Mouse (Mus musculus) layer of hippocampus, postnatal 10 days (tissue): ENCODE results near the gene Erich3. TPM values are rescaled to one million over a fixed set of nuclear protein-coding genes. Genes with fewer than 3 reads are reported as not detected.

ENCODE experiments used
- DNase-seq, 2 experiments: peaks; one replicate each; pipeline ENCODE4 v3.0.0; 2021; ENCODE audit warnings: low spot score in 2 of 2
- total RNA-seq, 2 experiments: library from RNA; stranded (reverse); gene quantifications; 2 replicates each; pipeline ENCODE4 v1.2.3; 2021

Erich3 gene
- total RNA-seq, 2 experiments from 2014 or later = 5.1 to 6.1 TPM

DNA sequence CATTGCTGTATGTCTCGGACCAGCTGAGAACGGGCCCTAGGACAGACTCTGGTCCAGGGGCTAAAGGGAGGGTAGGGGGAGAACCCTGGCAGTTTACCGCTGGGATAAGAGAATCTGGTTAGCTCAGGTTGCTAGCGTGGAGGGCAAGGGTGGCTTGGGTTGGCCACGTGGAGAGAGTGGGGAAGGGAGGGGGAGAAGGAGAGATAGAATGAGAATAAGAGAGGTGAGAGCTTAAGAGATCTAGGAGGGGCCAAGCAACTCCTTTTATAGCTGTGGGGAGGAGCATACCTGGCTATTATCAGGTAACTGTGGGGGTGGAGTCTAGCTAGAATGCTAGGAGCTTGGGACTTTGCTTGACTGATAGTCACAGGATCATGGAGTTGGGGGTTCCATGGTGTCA lies 7.4 kb downstream of the Erich3 start:
- no peak for DNase-seq

DNA sequence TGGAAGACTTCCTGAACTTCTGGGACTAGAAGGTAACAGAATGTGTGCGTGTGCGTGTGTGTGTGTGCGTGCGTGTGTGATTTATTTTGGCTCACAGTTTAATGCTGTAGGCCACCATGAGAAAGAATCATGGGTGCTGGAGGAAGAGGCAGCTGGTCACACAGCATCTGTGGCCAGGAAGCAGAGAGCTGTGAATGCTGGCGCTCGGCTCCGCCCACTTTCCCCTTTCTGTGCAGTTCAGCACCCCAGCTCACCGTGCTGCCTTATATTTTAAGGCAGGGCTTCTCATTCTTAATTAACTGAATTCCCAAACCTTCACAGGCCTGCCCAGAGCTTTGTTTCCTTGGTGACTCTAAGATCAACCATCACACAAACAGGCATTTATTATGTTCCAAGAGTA lies 9.7 kb downstream of the Erich3 start:
- no peak for DNase-seq

DNA sequence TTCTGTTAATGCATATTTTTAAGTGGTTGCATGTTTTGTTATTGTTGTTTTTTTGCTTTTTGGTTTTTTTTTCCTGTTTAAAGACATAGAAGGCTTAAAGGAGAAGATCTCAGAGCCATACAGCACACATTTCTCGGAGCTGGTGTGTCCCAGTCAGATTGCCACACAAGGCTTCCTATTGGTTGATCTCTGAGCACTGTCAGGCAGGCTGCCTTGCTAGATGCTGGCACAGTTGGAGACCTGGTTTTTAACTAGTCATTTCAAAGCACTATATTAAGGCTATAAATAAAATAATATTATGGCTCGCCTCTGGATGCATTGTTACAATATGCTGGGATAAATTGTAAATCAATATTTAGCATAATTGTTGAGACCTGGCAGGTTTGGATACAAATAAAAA lies 18.9 kb downstream of the Erich3 start:
- no peak for DNase-seq

DNA sequence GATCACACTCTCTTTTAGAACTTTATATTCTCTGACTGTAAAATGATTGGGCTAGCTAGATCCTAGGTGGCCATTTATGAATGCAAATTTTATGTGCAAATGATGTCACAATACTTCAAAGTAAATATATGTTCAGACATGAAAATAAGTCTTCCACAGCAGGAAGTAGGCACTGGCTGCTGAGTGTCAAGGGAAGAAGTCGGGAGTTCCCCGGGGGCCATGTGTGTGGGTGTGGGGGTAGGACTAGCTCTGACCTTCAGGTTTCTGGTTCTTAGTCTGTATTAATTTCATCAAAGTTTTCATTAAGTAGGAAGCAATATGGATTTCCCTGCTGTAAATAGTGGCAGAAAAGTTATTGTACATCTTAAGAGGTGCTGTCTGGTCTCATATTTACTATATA lies 20.0 kb downstream of the Erich3 start:
- DNase-seq = no peak

DNA sequence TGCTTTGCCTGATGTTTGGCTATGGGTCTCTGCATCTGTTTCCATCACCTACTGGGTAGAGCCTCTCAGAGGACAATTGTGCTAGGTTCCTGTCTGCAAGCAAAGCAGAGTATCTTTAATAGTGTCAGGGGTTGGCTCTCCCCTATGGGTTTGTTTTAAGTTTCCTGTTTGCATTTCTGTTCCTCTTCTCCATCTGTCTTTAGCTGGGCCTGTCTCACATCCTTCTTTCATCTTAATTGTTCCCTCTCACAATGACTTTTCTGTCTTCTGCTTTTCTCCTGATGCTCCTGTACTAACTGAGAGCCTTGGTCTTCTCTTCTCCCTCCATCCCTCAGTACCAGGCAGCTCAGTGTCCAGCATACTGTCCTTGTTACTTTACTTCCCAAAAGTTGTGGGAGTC lies 26.6 kb downstream of the Erich3 start:
- no peak for DNase-seq

DNA sequence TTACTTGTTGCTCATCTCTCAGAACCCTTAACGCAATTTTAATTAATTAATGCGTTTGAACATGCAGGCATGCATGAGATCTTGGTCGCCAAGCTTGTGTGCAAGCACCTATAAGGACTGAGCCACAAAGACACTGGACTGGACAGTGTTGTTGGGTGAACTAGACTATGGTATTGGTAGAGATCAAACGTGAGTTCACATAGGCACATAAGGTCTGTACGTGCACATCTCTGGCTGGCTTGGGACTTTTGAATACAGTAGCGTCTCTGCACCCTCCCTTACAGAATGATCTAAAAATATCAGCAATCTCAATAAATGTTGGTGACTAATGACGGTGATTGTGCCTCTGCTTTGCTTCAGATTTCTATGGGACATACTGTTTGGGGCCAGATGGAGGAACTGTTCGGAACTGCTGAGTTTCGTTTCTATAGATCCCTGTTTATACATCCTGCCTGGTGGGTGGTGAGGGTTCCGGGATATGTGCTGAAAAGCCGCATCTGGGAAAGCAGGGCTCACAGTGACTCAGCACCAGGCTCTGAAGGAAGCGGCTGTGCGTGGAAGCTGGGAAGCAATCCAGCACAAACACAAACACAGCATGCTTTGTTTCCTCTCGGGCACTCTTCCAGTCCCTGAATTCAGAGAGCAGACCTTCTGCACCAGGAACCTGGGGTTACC lies 28.4 kb downstream of the Erich3 start:
- DNase-seq = peak; percentile 75 to 81

DNA sequence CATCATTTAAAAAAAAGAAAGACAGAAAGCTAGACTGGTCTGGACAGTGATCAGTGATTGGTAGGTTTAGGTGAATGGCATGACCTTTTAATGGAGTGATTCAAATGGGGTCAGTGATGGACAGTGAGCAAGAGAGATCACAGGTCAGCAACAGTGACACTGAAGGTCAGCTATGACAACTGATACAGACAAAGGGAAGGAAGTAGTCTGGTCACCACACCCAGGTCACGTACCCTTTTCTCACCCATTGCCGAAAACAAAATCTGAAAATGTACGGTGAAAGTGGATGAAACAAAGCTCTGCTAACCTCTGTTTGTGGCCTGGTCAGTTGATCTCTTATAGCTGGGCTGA lies 28.9 kb downstream of the Erich3 start:
- DNase-seq = no peak

DNA sequence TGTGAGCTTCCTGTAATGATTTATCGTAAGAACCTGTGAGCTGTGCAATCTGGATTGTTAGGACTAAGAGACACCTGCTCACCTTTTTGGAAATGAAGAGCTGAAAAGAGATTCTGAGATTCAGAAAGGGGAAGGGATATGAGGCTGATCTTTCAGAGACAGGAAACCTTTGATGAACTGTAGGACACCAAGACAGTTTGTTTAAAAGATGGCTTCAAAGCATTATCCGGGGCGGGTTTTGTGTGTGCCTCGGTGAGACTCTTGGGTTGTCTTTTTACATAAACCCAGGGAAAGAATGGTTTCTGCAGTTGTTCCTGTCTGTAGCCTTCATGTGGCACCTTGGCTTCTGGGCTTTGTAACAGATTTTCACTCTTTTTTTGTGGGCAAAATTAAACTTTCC lies 30.2 kb downstream of the Erich3 start:
- DNase-seq = no peak

DNA sequence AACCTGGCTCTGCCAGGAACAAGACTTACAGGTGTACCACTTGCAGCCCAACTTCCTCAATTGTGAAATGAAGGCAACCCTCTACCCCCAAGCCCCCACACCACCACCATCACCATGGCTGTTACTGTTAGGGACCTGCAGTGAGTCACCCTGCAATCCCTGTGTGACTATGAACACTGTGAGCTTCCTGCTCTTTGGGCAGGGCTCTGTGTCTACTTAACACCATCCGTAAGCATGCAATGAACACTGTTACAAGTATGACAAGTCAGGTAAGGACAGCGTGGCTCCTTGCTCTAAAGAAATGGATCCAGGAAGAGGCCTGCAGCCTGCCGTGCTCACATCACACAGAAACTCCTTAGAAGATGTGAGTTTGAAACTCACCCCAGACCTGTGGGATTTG lies 33.0 kb downstream of the Erich3 start:
- DNase-seq = no peak

DNA sequence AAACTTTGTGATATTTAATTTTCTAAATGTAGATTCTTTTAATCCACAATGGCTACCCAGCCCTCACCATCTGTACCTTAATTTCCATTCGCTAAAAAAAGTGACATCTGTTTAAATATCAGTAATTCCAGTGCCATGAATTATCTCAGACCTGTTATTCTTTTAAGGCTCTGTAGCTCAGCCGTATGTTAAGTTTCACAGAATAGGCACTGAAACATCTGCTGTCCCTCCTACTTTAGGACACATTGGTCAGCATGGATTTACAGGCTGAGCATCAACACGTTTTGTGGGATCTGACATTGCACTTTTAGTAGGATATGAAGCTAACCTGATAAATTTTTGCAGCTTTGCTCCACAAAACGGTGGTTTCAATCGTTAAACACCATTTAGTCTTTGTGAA lies 35.2 kb downstream of the Erich3 start:
- no peak for DNase-seq

DNA sequence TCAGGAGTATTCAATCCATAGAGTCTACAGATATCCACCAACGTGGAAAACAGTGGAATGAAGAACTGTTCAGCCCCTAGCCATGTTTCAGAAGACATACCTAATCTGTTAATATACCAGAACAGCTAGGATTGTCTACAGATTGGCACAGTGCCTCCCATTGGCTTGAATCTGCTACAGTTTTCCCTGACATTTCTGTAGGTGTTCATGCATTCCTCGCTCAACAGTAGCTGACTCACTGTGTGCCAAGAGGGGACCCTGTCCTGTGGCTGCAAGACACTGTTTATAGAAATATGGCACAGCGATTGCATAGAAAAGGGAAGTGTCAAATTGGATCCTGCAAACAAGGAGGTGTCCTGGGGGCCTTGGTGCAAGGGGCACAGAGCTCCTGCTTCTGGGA lies 36.6 kb downstream of the Erich3 start:
- no peak for DNase-seq

DNA sequence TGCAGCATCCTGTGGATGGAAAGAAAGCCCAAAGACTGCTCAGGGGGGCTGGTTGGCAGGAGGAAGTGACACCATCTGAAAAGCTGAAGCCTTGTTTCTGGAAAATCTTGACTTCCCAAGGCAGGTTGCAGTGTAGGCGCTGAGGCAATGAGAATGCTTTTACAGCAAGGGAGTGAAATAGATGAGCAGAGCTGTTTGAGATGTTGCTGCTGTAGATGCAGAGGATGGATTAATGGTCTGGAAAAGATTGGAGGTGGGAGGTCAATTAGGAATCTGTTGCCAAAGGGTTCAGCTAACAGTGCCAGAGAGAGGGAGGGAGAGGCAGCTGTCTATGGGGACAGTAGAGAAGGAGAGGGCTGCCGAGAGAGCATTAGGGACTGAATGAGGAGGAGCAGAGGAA lies 37.1 kb downstream of the Erich3 start:
- no peak for DNase-seq

DNA sequence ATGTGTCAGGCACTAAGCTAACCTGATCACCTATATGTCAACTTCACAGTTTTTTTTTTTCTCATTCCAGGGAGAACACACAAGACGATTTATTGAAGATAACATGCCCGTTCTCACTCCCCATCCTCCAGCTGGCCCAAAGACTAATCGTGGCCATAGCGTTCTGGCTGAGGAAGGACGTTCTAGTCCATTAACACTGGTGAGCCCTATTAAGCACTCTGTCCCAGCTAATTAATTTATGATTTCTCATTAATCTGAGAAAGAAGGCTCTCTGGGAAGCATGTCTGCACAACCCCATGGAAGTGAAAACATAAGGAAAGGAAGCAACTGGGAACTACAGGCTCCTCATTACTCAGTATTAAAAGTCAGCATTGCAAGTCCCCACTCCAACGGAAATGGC lies 41.1 kb downstream of the Erich3 start:
- no peak for DNase-seq

DNA sequence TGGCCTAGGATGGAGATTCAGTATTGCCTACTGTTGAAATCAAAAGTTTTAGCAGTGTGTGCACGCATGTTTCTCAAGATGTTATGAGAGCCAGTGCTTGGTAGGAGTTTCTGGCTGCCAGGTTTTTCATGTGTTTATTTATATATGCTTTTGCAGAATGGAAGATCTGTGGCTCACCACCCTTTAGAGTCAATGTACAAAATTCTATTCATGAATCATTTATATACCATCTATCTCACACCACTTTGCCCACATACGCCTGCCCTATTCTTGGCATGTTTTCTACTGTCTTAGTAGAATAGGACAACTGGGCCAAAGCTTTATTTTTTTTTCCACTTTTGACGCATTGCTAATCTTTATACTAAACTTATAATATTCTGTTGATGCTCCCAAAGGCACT lies 44.5 kb downstream of the Erich3 start:
- DNase-seq = no peak

DNA sequence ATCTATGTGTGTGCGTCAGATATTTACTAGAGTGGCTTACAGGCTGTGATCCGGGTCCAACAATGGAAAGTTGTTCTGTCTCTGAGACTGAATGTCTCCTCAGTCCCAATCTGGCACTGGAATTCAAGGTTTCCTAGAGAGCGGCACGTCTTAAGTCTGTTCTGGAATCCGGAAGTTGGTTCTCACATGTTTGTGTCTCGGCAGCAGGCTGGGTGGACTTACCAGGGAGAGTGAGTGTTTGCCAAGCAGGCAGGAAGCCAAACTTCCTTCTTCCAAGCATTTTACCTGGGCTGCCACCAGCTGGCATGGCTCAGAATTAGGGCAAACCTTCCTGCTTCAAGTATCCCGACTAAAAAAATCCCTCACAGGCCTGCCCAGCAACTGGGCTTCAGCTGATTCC lies 59.5 kb downstream of the Erich3 start:
- DNase-seq = peak; percentile 40 to 41

DNA sequence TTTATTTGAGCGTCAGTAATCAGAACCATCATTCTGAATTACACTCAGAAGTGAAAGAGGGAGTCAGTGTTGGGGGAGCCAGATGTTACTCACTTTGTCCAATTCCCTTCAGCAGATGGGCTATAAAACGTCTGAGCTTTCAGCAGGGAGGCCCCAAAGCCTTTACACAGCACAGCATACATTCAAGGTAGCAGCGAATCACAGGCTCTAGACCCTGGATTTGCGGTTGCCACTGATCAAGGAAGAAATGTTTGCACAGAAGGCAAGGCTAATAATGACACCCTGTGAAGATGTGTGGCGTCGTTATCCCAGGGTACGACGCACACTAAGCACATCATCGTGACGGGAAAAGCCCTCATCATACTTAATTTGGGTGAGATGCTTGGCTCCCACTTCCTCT lies 67.8 kb downstream of the Erich3 start:
- DNase-seq = no peak

DNA sequence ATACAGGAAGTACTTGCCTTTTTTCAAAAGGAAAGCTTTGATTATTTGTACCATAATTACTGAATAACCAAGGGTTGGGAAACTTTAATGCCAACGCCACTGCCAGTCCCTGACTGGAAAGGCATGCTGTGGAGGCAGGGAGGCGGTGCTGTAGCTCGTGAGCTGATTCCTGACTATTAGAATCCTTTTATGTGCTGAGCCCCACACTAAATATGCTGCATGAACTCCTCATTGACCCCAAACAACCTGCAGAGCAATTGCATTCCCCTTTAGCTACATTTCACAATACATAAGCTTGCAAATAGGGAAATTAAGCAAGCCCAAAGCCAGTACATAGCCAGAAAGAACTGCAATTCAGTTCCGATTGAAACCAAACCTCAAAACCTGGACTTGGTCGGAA lies 77.8 kb downstream of the Erich3 start:
- peak in 1 of 2 experiments; percentile 8 for DNase-seq

DNA sequence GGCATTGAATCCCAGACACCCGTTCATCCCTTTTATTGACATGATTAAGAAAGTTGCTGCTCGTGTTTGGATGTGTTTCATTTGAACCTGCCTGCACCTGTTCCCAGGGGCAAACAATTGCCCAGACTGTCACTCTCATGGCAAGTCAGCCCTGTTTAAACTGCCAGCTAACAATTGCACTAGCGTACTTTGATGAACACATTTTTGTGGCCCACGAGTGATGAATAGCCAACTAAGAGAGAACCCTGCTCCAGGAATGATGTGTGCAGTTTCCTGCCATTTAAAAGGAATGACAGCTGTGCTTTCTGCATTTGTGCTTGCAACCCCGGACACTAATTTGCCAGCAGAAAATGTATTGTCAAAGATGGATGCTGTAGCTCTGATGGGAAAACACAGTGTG lies 79.3 kb downstream of the Erich3 start:
- no peak for DNase-seq

DNA sequence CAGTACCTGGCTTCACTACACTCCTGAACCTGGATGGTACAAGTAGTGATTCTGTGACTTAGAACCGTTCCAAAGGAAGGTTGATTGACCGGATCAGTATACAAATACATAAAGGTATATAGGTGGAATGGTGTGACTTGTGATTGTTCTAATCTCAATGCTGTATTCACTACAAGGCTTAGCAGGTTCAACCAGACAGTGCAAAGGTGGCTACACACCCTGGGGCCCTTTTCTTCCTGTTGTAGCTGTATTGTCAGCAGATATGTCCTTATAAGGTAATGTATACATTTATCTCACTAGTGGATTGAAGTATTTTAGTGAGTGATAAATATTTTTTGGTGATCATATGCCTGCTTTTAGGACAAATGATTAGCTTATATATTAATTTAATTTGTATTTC lies 80.7 kb downstream of the Erich3 start:
- DNase-seq = no peak

DNA sequence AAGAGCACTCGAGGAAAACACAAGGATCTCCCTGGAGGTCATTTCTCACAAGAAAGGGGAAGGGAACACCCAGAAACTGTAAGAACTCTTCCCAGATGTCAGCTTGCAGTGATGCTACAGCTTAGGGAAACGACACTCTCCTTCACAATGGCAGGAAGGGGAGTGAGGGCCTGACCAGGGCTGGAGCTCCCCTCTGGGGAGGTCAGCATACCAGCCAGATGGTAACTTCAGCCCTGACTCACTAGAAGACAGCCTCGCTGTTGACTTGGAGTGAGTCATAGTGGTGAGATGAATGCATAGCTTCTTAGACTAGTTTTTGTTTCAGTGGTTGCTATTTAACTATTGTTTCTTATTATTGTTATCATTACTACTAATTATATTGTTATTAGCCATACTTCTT lies 90.8 kb downstream of the Erich3 start:
- no peak for DNase-seq

DNA sequence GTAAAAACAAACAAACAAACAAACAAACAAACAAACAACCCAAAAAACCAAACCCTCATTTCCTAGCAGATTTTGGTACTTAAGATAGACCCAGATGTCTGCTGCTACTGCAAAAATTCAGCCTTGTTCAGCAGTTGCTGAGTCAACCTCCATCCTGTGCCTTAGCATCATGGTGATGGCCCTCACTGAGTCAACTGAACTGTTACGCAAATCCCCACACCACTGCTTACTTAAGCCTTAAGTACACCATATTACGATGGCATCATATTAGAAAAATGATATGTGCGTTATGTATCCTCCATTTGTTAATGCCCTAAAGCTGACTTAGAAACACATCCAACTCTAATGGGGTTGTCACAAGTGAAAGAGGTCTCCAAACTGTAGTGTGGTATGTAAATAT lies 91.6 kb downstream of the Erich3 start:
- no peak for DNase-seq

DNA sequence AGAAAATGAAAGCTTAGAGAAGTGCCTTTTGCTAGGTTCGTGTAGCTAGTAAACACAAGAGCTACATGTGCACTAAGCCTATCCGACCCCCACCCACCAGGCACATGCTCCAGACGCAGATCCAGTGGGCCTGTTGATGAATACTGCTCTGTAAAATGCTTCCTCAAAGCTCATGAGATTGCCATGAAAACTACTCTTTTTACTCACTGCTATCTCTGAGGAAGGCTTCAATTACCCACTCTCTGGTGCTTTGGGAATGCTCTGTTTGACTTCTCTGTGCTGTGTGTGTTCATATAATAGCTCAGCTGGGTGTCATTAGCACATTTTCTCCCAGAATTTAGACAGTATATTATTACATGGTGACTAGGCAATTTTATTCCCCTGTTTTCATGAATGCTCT lies 94.4 kb downstream of the Erich3 start:
- no peak for DNase-seq

DNA sequence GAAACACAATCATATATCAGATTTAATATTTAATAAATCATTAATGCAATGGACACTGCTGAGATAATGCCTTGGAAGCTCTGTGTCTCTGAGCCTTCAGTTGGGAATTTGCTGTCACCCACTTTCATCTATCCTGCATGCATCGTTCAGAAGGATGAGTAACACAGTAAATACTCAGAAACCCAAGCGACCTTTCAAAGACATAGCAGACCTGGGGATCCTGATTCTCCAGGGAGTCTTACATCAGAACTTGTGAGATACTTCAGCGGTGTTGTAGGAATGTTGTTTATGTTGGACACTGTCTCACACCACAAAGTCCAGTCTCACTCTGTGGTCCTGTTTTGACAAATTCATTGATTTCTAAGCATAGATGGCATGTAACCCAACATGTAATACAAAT lies 97.4 kb downstream of the Erich3 start:
- DNase-seq = no peak

DNA sequence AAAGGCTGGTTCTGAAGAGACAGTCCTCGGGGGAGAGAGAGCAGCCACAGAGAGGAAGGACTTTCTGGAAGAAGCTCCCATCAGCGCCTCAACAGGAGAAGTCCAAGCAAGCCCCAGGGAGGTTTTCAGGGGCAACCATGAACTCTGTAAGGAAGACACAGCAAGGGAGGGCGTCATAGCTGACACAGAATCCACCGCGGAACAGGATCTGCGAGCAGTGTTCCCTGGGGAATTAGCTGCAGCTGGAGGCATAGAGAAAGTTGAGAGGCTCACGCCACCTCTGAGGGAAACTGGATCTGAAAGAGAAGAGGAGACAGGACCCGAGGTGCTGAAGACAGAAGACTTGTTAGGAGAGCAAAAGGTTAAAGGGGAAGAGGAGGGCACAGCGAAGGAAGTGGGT lies 99.7 kb downstream of the Erich3 start:
- no peak for DNase-seq
